Mouse (Mus musculus) spleen, adult 2 months (tissue): ENCODE results near the gene Nsmce1.

ENCODE experiments used
- CTCF ChIP-seq: fragments of 200-500 bp; IDR thresholded peaks from 2 replicates; pipeline ENCODE4 v1.5.1; 2011; ENCODE audit warnings: mild to moderate bottlenecking, inconsistent platforms; ENCODE audit not compliant: insufficient read depth, insufficient read length, insufficient replicate concordance; ENCODE audit errors: extremely low read depth
- POLR2A ChIP-seq: fragments of 200-500 bp; IDR thresholded peaks from 2 replicates; pipeline ENCODE4 v1.6.1; 2011; ENCODE audit warnings: low read depth, low read length, inconsistent platforms

DNA sequence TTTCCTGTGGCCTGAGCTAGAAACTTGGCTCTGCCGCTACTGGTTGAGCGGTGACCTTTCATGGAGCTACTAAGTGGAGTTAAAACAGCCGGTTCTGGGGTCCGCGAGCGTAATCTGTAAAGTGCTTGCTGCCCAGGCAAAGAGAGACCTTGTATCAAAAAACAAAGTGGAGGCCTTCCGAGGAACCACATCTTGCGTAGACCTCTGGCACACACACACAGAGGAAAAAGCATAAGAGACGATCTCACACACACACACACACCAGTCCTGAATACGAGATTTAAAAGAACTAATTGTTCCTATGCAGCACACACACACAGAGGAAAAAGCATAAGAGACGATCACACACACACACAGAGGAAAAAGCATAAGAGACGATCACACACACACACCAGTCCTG lies 364 bp upstream of the Nsmce1 start:
- TF ChIP-seq POLR2A (no peak), CTCF (no peak)
